Mouse (Mus musculus) brain, embryonic 14.5 days (tissue): ENCODE data around the gene Knstrn.

Source experiments
- CTCF ChIP-seq: fragments of 200-500 bp; IDR thresholded peaks from 2 replicates; pipeline ENCODE4 v1.5.1; 2012; ENCODE audit warnings: inconsistent platforms, mild to moderate bottlenecking, moderate library complexity, borderline replicate concordance; ENCODE audit not compliant: insufficient read depth, insufficient read length; ENCODE audit errors: extremely low read depth
- POLR2A ChIP-seq: fragments of 200-500 bp; IDR thresholded peaks from 2 replicates; pipeline ENCODE4 v1.6.1; 2012; ENCODE audit warnings: mild to moderate bottlenecking, inconsistent platforms, borderline replicate concordance; ENCODE audit not compliant: poor library complexity, insufficient read depth, insufficient read length, severe bottlenecking; ENCODE audit errors: extremely low read depth

DNA sequence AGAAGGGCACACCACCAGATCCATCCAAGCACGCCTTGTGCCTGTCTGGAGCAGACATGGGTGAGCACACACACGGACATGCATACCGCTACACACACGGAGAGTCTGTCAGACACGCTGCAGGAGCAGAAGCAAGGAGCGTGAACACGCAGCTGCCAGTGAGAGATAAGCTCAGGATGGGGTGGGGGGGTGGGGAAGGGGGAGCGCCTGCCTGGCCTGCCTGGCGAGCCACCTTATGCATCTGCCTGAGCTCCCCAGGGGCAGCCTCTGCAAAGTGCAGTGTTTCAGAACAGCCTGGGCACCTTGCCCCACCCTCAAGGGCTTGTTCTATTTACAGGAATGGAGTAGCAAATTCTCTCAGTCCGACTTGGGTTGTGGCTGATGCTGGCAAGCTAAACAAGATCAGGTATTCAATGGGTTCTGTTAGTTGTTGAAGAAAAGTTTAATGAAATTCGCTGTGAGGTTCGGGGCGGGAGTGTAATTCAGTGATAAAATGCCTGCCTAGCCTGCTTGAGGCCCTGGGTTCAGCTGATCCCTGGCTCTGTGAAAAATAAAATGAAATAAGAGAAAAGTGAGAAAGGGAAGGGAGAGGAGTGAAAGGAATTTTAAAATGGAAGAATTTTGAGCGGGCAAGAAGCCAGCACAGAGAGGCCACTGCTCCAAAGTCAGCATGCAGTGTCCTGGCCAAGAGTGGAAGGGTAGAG is 74.2 kb downstream of the Knstrn start:
- TF ChIP-seq POLR2A = no peak
- no peak for TF ChIP-seq CTCF
